Mouse (Mus musculus) ES-Bruce4 (cell line): ENCODE results near the gene Terb2.

ENCODE experiments used
- CTCF ChIP-seq: IDR thresholded peaks from one replicate; pipeline ENCODE4 v1.8.1; 2011; ENCODE audit warnings: low read depth, low read length
- EP300 ChIP-seq: IDR thresholded peaks from 2 replicates; pipeline ENCODE4 v1.6.1; 2011; ENCODE audit warnings: low read depth, low read length; ENCODE audit not compliant: insufficient read depth

GRCm38 (mm10) chr2:122221798-122222197, 35.7 kb downstream of the Terb2 start:
- TF ChIP-seq CTCF (no peak), EP300 (no peak)
